Mouse (Mus musculus) neutrophil, adult 5-6 weeks (primary cell): ENCODE results near the gene Hspb8. TPM values are rescaled to one million over a fixed set of nuclear protein-coding genes. Genes with fewer than 3 reads are reported as not detected.

Experiments
- ATAC-seq: fragments of 151-379, 151-347 bp; 2 replicates; pipeline ENCODE4 v1.8.0; 2017; ENCODE audit warnings: mild to moderate bottlenecking, moderate TSS enrichment; ENCODE audit not compliant: insufficient number of reproducible peaks, poor library complexity, low FRiP score, severe bottlenecking; ENCODE audit errors: extremely low read depth
- total RNA-seq: library from RNA; stranded (forward); fragments of 200-1000 nt; gene quantifications from 2 replicates; pipeline ENCODE4 v1.2.3, GENCODE M21; 2017

The Hspb8 gene
- total RNA-seq, result not detected in 2 replicates

GRCm38 (mm10) chr5:116422699-116423201, at the start of gene Hspb8:
Hspb8 (minus strand) TSS chr5:116422864.
- ATAC-seq, result no peak

GRCm38 (mm10) chr5:116461354-116462042, 38.8 kb upstream of the Hspb8 start:
- no peak for ATAC-seq

GRCm38 (mm10) chr5:116459970-116460369, 37.3 kb upstream of the Hspb8 start:
- no peak for ATAC-seq

DNA sequence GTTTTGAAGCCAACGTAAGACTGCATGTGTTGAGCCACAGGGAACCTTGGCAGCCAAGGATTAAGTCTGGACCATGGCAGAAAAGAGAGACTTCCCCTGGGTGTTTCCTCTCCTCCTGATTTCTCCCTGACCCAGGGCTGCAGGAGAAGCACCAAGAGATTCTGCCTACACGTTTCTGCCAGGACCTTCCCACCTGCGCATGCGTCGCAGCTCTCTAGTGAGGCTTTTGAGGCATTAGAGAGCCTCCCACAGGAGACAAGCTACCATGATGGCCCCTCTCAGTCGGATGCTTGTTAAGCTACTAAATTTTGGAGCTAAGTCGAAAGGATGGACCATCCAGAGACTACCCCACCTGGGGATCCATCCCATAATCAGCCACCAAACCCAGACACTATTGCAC, 35.1 kb upstream of the Hspb8 start:
- no peak for ATAC-seq

GRCm38 (mm10) chr5:116456796-116457515, 34.3 kb upstream of the Hspb8 start:
- ATAC-seq, result no peak

GRCm38 (mm10) chr5:116453401-116453851, 30.8 kb upstream of the Hspb8 start:
- ATAC-seq, result no peak

DNA sequence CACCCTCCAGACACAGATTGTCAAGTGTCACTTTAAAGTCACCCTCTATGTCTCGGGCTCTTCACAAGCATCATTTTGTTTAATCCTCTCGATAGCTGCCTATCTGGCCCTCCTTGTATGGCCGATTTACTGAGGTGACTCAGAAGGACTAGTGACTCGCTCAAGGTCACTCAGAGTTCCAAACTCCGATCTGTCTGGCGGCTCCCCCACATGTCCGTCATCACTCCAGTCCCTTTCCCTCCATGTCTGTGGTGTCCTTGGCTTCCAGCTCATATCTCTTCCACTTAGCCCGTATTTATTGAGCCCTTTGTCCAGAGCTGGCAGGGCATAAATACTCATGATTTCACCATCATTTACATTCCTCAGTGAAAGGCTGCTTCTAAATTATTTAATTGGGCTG, 28.2 kb upstream of the Hspb8 start:
- ATAC-seq, result no peak

- no peak for ATAC-seq
Observed at GRCm38 (mm10) chr5:116449522-116450225, 27.0 kb upstream of the Hspb8 start.

DNA sequence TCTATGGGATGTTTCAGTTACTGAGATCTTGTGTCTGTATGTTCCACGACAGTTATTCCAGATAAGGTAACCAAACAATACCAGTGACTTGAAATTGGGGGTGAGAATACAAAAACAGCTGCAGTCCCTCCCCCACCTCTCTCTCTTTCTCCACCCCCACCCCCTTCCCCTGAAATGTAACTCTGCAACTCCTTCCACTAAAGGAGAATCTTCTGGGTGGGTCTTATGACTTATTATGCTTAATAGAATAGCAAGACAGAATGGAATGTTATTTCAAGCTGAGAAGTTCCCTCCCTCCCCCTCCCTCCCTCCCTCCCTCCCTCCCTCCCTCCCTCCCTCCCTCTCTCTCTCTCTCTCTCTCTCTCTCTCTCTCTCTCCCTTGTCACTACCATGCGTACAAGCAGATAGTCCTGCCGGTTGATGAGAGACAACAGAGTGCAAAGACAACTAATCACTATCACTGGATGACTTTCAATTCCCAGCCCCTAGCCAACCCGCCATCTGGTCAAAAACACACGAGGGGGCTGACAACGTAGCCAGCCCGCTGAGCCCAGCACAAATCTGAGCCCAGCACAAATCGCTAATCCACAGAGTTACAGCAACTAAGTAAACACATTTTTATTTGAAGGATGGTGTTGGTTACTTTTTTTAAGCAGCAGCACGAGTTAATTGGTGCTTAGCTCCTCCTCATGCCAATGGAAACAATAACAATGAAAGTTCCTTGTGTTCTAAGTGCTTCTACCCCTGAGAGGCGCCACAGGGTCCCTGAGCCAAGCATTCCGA, 25.9 kb upstream of the Hspb8 start:
- ATAC-seq, result no peak

GRCm38 (mm10) chr5:116447821-116448350, 25.2 kb upstream of the Hspb8 start:
- ATAC-seq, result no peak

GRCm38 (mm10) chr5:116446552-116446951, 23.9 kb upstream of the Hspb8 start:
- 0 out of 2 replicates have a peak, but pooled peaks have one; percentile 6 for ATAC-seq

- ATAC-seq, result no peak
Observed at GRCm38 (mm10) chr5:116445634-116446367, 23.1 kb upstream of the Hspb8 start.

- ATAC-seq, result no peak
Observed at GRCm38 (mm10) chr5:116444517-116444916, 21.9 kb upstream of the Hspb8 start.

- ATAC-seq, result no peak
Observed at GRCm38 (mm10) chr5:116443459-116443940, 20.8 kb upstream of the Hspb8 start.

- no peak for ATAC-seq
Observed at GRCm38 (mm10) chr5:116442697-116443458, 20.2 kb upstream of the Hspb8 start.

- ATAC-seq, result no peak
Observed at GRCm38 (mm10) chr5:116440251-116440650, 17.6 kb upstream of the Hspb8 start.

DNA sequence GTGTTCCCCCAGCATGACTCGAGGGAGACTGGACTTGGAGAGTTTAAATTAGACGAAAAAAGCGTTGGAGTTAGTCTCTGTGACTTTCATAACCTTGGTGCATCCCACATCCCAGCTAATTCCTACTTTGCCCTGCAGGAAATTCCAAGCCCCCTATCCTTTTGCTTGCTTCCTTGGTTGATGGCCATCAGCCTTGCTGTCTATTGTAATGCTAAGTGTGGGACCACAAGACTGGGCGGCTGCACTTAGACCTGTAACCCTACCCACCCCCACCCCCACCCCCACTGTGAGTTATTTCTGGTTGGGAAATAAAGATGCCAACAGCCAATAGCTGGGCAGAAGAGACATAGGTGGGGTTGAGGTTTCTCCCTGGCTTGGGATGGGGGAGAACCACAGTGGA, 15.7 kb upstream of the Hspb8 start:
- ATAC-seq, result no peak
